Mouse (Mus musculus) lung, postnatal 0 days (tissue): Measurements from ENCODE around the gene Cadm4.
A peak's percentile ranks its signal among the peaks of the same experiment; 100 is the strongest.

Source experiments
- CTCF ChIP-seq: IDR thresholded peaks from 2 replicates; pipeline ENCODE4 v1.5.1; 2016; ENCODE audit warnings: antibody characterized with exemption, mild to moderate bottlenecking
- EP300 ChIP-seq: IDR thresholded peaks from 2 replicates; pipeline ENCODE4 v1.6.1; 2016; ENCODE audit warnings: antibody characterized with exemption, mild to moderate bottlenecking, control low read depth

- TF ChIP-seq CTCF (no peak), EP300 (peak; percentile 59)
These were observed 39.5 kb upstream of the Cadm4 start for GRCm38 (mm10) chr7:24442313-24442712.
